Mouse (Mus musculus) layer of hippocampus, adult 18-20 months (tissue): ENCODE data around the gene Dedd2. TPM values are rescaled to one million over a fixed set of nuclear protein-coding genes. Genes with fewer than 3 reads are reported as not detected.
A peak's percentile ranks its signal among the peaks of the same experiment; 100 is the strongest.

Experiments used
- DNase-seq, 2 experiments: peaks; one replicate each; pipeline ENCODE4 v3.0.0; 2022; ENCODE audit warnings: low spot score in 2 of 2
- total RNA-seq, 2 experiments: library from RNA; stranded (reverse); gene quantifications; 2 replicates each; pipeline ENCODE4 v1.2.3; 2021

Dedd2 gene
- total RNA-seq, 2 experiments from 2014 or later: 26.8 to 29.9 TPM

GRCm38 (mm10) chr7:25246759-25247137 lies 26.3 kb upstream of the Dedd2 start:
- DNase-seq: no peak

GRCm38 (mm10) chr7:25246079-25246758 lies 25.8 kb upstream of the Dedd2 start:
- DNase-seq: peak; percentile 61 to 72

DNA sequence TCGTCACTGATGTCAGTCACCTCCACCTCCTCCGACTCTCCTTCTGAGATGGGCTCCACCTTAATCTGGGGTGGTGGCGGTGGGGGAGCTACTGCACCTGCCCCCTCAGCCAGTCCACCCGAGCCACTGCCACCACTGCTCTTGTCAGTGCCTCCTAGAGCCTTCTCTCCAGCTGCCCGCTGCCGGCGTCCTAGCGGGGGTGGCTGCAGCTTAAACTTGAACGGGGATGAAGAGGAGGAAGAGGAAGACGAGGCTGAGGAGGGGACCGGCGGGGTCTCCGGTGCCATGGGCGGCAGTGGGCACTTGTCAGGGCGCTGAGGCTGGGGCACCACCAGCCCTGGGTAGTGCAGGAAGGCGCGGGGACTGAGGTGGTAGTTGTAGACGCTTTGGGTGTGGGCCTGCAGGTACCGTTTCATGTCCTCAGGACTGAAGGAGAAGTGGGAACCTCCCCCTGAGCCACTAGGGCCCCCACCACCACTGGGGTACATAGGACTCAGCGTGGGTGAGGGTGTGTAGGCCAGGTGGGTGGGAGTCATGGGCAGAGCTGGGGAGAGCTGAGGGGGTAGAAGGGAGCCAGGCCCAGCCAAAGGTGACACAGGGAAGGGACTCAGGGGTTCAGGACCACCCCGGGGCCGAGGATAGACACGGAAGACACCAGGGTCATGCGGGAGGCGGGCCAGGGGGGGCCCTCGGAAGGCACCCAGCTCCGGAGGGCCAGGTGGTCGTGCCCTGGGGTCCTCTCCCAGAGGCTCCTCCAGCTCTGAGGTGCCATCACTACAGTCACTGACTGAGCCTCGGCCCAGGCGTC lies 24.4 kb upstream of the Dedd2 start:
- no peak for DNase-seq

- DNase-seq: no peak
Measured at GRCm38 (mm10) chr7:25243361-25243760, 22.9 kb upstream of the Dedd2 start.

- DNase-seq: peak in 1 of 2 experiments; percentile 87
Measured at GRCm38 (mm10) chr7:25241062-25241461, 20.6 kb upstream of the Dedd2 start.

DNA sequence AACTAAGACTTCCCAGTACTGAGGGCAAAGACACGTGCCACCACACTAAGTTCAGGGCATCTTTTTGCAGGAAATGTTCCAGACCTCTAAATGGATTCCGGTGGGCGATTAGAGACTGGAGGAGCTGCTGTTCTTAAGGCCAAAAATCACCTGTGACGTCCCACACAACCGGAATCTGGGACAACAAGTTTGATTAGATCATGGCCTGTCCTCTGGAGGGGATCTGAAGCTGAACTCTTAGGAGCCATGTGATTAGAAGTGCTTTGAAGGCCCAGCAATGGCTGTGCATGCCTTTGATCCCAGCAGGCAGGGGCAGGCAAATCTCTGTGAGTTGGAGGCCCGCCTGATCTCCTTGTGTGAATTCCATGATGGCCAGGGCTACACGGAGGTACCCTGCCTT lies 20.2 kb upstream of the Dedd2 start:
- DNase-seq: no peak

DNA sequence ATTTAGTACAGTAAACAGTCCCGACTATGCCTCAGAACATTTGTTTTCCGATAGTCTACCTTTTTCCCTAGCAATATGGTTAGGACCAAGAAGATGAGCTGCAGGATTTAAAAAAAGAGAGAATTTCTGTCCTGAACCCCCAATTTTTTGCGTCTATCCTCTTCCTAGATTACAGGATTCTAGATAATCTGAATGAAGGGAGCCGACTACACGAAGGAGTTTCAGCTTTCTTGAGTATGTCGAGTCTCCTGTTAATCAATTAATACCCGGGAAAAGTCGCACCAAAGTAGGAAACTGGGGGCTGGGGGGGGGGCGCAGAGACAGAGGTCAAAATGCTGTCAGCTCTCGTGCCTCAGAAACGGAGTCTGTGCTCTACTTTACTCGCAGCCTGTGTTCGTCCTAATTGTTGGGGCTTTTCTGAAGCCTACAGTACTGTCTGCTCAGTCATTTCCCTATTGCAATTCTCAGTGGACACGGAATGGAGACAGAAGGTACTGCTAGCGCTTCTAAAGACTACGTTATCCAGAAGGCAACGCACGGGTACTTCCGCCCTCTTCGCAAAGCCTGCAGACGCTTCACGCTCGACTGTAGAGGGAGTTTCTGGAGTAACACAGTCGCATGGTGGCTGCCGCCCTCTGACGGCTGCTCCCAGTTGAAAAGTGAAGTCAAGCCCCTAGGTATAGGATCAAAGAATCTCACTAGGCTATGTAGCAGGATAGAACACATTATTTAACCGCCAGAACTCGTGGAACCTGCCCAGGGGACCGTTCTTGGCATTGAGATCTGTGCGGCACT lies 18.6 kb upstream of the Dedd2 start:
- peak; percentile 86 to 92 for DNase-seq

DNA sequence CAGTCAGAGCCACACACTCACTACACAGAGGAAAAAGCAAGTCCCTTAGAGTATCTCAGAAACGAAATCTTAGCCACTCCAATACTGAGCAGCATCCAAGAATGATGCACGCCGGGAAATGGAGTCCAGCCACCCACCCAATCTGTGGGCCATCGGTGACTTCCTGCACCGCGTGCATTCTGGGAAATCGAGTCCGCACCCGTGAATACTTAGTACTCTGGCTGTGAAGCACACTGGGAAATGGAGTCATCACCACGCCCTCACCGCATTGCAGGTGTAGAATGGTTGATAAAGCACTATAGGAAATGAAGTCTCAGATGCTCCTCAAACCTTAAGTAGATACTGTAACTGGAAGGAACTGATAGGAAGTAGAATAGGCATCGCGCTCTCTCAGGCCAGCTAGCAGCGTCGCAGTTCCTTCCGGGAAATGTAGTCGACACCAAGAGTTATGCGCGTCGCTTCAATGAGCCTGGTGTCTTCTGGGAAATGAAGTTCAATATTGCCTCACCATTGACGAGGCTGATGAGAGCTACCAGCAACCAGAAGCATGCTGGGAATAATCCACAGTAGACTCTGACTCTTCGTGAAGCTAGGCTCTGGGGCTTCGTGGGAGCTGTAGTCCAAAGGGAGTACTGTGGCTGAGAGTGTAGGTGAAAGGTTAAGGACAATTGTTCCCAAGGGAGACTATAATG lies 17.7 kb upstream of the Dedd2 start:
- DNase-seq: peak; percentile 93 to 99

DNA sequence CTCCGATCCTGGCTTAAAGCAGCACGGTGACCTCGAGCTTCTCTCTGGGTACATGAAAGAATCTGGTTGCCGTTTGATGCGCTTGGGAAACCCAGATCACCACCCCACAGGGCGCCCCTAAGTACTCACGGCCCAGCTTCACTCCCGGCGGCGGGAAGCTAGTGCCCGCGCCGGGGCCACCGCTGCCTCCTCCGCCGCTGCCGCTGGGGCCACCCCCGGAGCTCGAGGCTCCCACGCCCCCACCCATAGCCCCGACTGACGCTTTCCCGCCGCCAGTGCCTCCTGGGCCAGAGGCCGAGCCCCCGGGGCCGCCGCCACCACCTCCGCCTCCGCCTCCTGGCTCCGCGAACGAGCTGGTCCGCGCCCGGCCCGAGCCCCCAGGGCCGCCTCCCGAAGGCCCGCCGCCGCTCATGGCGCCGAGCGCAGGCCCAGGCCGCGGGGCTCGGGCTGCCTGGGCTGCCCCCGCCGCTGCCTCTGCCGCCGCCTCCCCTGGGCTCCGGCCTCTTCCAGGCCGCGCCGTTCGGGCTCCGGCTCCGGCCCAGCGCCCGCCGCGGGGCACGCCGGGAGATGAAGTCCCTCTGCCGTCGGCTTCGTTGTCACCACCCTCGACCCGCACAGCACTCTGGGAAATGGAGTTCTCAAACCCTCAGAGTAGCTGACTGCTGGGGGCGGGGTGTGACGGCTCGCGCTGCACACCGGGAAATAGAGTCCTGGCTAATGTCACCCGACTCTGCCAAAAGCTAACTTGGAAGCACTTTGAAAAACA lies 17.0 kb upstream of the Dedd2 start, which contains the start of gene Gsk3a:
TSS of gene Gsk3a (minus strand) at position 603 of the 766 bp plus-strand sequence.
- DNase-seq: peak; percentile 98 to 99

- DNase-seq: no peak
Measured at GRCm38 (mm10) chr7:25235526-25235925, 15.1 kb upstream of the Dedd2 start.

DNA sequence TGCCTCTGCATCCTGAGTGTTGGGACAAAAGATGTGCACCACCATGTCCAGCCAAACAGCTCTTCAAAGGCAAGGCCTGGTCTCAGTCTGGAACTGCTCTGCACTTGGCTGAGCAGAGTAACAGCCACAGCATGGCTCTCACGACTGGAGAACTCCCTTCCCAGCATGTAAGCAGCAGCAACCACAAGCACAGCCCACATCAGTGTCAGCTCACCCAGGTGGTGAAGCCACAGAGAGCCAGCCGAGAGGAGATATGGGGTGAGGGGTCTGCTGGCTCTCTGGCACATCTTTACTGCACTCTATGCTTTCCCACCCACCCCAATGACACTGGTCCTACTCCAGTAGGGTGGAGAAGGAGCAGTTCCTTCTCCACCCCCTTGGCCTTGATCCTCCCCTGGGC lies 12.6 kb upstream of the Dedd2 start:
- no peak for DNase-seq

- DNase-seq: no peak
Measured at GRCm38 (mm10) chr7:25232101-25232648, 11.8 kb upstream of the Dedd2 start.

DNA sequence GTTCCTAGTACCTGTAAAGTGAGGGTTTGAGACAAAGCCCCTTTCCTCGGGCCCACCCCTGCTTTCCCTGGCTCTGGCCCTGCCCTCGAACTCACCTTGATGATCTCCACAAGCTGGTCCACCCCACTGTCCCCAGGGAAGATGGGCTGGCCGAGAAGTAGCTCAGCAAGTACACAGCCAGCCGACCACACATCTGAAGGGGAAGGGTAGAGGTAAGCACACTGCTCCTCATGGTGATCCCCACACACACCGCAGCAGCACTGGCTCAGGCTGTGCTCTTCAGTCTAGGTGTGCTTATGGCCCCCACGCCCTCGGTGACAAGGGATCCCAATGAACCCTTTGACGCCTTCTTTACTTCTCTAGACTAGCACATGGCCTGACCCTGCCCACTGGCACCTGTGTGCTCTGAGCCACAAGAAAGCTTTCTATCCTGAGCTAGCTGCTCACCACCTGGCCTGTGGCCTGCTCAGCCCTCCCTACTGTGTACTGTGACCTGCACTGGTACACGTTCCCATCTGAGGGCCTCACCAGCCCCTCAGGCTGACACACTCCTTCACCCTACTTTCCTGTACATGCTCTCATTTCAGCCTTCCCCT lies 10.4 kb upstream of the Dedd2 start:
- DNase-seq: no peak

DNA sequence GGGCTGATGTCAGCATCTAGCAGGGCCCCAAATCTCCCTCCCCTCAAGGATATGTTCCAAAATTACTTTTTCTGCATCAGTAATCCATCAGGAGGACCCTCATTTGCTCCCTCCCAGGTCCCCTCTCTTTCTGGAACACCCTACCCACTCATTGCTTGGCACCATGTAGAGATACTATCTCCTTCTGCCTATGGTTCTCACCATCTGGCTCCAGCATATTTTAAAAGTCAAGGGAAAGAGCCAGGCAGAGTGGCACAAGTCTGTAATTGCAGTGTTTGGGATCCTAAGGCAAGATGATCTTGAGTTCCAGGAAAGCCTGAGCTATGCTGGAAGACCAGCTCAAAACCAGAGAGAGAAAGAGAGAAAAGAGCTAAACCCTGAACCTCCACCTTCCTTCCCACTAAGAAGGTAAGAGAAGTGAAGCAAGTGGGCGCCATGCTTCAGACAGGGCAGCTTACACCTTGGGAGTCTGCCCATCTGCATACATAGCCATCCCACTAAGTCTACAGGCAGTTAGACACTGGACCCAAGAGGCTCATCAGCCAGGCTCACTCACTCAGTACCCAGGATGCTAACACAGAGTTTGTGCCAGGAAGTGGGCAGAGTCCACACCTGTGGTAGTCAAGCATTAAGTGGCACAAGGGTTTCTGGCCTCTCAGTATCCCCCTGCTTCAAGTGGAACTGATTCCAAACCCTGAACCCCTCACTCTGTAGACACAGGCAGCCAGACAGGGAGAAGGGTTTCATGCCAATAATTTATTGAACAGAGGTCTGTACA lies 7.3 kb upstream of the Dedd2 start:
- DNase-seq: peak in 1 of 2 experiments; percentile 66

DNA sequence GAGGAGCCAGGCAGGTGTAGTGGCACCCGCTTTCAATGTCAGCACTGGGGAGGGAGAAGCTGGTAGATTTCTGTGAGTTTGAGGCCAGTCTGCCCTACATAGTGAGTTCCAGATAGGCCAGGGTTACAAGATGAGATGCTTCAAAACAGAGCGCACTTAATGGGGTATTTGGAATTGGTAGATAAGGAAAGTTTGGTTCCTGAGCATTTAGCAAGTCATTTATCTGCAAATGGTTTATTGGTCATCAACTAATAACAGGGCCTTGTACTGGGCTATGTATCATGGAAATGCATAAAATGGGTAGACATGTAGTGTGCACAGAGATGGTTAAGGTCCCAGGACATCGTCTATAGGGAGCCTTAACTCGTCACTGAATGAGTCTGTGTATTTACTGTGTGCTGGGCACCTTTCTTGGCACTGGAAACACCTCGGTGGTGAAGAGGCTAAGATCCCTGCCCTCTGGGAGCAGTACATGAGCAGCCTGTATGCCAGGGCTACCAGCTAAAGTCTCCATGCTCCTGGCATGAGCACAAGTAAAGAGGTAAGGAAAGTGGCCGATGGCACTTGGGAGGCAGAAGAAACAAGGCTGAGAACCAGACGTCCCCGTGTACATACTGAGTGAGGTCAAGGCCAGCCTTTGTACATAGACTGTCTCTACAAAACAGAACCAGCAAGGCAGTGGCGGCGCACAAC lies 2.0 kb upstream of the Dedd2 start:
- no peak for DNase-seq

DNA sequence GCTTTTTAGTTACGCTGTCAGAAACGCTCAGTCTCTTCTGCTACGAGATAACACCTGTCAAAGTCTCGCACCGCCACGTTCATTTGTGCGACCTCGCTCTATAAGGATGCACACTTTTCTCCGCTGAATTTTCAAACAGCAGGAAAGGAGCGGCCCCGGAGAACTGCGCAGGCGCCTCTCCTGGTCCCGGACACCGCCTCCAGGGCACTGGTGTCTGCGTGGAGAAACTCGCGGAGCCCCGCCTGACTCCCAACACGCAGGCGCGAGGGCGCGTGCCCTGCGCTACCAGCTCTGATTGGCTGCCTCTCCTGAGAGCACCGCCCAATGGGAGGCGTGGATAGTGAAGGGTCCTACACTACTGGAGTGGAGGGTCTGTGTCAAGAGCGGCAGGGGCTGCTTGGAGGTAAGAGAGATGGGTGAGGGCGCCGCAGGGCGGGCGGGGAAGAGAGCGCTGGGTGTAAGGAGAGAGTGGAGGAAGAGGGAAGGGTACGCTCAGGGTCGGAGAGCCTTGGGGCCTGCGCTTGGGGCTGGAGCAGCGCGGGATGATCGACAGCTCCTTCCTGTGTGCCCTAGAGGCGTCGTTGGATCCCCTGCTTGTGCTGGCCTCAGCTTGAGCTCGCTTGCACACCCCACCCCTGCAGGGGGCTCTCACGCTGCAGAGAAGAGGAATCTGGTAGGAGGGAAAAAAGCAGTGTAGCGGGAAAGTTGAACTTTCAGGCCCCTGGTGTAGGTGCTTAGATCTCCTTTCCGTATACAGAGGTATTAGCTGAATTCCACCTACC lies 878 bp upstream of the Dedd2 start, which contains the start of gene Zfp526:
TSS of gene Zfp526 (plus strand) at position 324 of the 782 bp plus-strand sequence.
- DNase-seq: peak; percentile 98 to 99

DNA sequence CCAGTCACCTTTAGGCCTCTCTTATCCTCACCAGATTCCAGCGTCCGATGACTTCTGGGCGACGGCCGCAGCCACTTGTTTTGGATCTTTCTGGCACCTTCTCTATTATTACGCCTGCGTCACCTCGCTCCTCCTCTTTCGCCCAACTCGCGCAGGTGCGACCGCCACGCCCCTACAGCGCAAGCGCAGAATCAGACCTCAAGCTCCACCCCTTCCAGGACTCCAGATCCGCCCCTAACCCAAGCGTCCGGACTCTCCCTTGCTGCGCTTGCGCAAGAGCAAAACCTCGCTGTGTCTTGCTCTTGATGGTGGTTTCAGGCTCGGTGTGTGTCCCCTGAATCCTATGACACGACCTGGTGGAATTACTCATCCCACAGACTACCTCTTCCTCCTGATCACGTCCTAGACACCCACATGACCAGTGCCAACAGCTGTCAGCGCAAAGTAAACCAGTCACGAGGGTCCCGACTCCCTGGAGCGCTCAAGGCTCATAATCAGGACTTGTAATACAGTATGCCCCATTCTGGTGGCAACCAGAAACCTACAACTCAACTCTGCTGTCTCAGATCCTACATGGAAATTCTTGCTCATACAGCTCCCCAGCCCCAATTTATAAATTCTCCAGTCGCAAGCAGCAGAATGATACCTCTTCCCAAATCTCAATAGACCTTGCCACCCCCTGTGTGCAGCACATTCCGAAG lies 509 bp downstream of the Dedd2 start:
- peak; percentile 95 to 97 for DNase-seq
